ENCODE assay signal across 9 mouse cellular contexts in the genomic region with DNA sequence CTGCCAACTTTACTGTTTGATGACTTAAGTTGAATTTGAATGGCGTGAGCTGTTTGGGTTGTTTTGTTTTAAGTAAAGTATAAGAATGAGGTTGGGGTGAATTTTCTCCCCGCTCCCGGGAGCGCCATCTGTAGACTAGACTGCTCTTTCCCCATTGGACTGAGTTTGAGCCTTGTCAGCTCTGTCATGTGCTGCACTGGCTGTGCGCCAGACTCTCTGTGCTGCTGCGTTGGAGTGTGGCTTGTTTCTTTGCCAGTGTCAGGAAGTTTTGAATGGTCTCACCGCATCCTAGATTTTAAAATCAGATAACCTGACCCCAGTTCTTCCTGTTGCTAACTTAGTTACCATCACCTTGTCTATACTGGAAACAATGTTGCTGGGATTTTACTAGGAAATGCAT.
DNase-seq lines count a peak whose midpoint lies in the region; ATAC-seq and TF ChIP-seq lines count a peak whose summit lies in the region.
"Had no signal": no experiment of that assay in that cellular context is flagged by ENCODE, and none has a peak within 500 bp of the region (broad histone marks: within the 10 kb centered on the region; RNA-seq: fewer than 3 reads in every experiment).

No protein-coding gene starts in this region.

- H3K27ac ChIP-seq in hindbrain, embryonic 11.5 days (ENCODE audit: low read depth, low read length): no peak overlapping the region
- H3K27ac ChIP-seq in hindbrain, embryonic 10.5 days: no peak overlapping the region
- H3K27ac ChIP-seq in embryonic facial prominence, embryonic 14.5 days (replicated peaks; ENCODE audit: low read depth, low read length): no peak overlapping the region
- H3K27ac ChIP-seq in heart, embryonic 12.5 days (ENCODE audit: poor library complexity, severe bottlenecking): peak overlapping the region; percentile 29
- peak overlapping the region; percentile 21 for H3K27ac ChIP-seq in lung, embryonic 14.5 days (ENCODE audit: low read depth)
- H3K27ac ChIP-seq in stomach, postnatal 0 days (replicated peaks): no peak overlapping the region
- H3K27ac ChIP-seq: macrophage had no signal

- H3K4me1 ChIP-seq in hindbrain, embryonic 11.5 days (replicated peaks; ENCODE audit: control insufficient read depth, insufficient read depth, low read length): no peaks in the 10 kb centered on the region; the same call in 1 of the 2 replicates
- peaks cover 46% of the 10 kb centered on the region for H3K4me1 ChIP-seq in hindbrain, embryonic 10.5 days (replicated peaks)
- peaks cover 50% of the 10 kb centered on the region for H3K4me1 ChIP-seq in embryonic facial prominence, embryonic 14.5 days (ENCODE audit: control insufficient read depth, insufficient read depth, low read length)
- peaks cover 77% of the 10 kb centered on the region for H3K4me1 ChIP-seq in heart, embryonic 12.5 days (replicated peaks)
- H3K4me1 ChIP-seq in lung, embryonic 14.5 days (ENCODE audit: insufficient read depth): peaks cover 31% of the 10 kb centered on the region
- H3K4me1 ChIP-seq in stomach, postnatal 0 days (replicated peaks; ENCODE audit: control insufficient read depth, insufficient read depth): peaks cover under 1% of the 10 kb centered on the region; the same call in 1 of the 2 replicates

- ATAC-seq in hindbrain, embryonic 11.5 days (ENCODE audit: low FRiP score): no peak
- ATAC-seq in embryonic facial prominence, embryonic 14.5 days (ENCODE audit: low read depth): peak; percentile 69; the same call in 1 of the 2 replicates
- ATAC-seq in heart, embryonic 12.5 days (ENCODE audit: insufficient number of reproducible peaks, low FRiP score): peak; percentile 67; the same call in 1 of the 2 replicates
- peak; percentile 64; the same call in 1 of the 2 replicates for ATAC-seq in lung, embryonic 14.5 days (ENCODE audit: insufficient read depth)
- peak; percentile 63; the same call in 1 of the 2 replicates for ATAC-seq in stomach, postnatal 0 days (ENCODE audit: low FRiP score, low TSS enrichment)

- TF ChIP-seq CTCF in lung, embryonic 14.5 days (IDR thresholded peaks at IDR 0.05; ENCODE audit: low read depth): peak; percentile 36; the same call in 1 of the 2 replicates
- TF ChIP-seq CTCF in stomach, postnatal 0 days (IDR thresholded peaks at IDR 0.05; ENCODE audit: low read depth): peak; percentile 56

- no peak overlapping the region for H3K4me2 ChIP-seq in hindbrain, embryonic 11.5 days (replicated peaks; ENCODE audit: low read depth, low read length)
- H3K4me2 ChIP-seq in embryonic facial prominence, embryonic 14.5 days (ENCODE audit: low read depth, low read length): no peak overlapping the region
- H3K4me2 ChIP-seq in heart, embryonic 12.5 days: 0 out of 2 replicates have a peak overlapping the region, but pooled peaks have one; percentile 2
- peak overlapping the region; percentile 4; the same call in 1 of the 2 replicates for H3K4me2 ChIP-seq in lung, embryonic 14.5 days
- H3K4me2 ChIP-seq in stomach, postnatal 0 days (replicated peaks; ENCODE audit: low read depth): 0 out of 2 replicates have a peak overlapping the region, but pooled peaks have one; percentile 4

- no peaks in the 10 kb centered on the region for H3K27me3 ChIP-seq in hindbrain, embryonic 11.5 days (ENCODE audit: control insufficient read depth, insufficient read depth, low read length)
- no peaks in the 10 kb centered on the region for H3K27me3 ChIP-seq in hindbrain, embryonic 10.5 days (ENCODE audit: insufficient read depth, poor library complexity, severe bottlenecking)
- no peaks in the 10 kb centered on the region for H3K27me3 ChIP-seq in embryonic facial prominence, embryonic 14.5 days (replicated peaks; ENCODE audit: control insufficient read depth, insufficient read depth, low read length)
- no peaks in the 10 kb centered on the region for H3K27me3 ChIP-seq in heart, embryonic 12.5 days (replicated peaks)
- no peaks in the 10 kb centered on the region for H3K27me3 ChIP-seq in lung, embryonic 14.5 days (ENCODE audit: insufficient read depth, low read length)
- H3K27me3 ChIP-seq in stomach, postnatal 0 days (ENCODE audit: control insufficient read depth, insufficient read depth, low read length): no peaks in the 10 kb centered on the region

- H3K9ac ChIP-seq in hindbrain, embryonic 11.5 days (ENCODE audit: low read depth, low read length): no peak overlapping the region
- no peak overlapping the region for H3K9ac ChIP-seq in embryonic facial prominence, embryonic 14.5 days (ENCODE audit: low read depth, low read length)
- H3K9ac ChIP-seq in heart, embryonic 12.5 days: no peak overlapping the region
- H3K9ac ChIP-seq in lung, embryonic 14.5 days: no peak overlapping the region
- H3K9ac ChIP-seq in stomach, postnatal 0 days (ENCODE audit: low read length): no peak overlapping the region

- H3K4me3 ChIP-seq in hindbrain, embryonic 11.5 days (ENCODE audit: low read depth, low read length): no peak overlapping the region
- H3K4me3 ChIP-seq in hindbrain, embryonic 10.5 days: no peak overlapping the region
- H3K4me3 ChIP-seq in embryonic facial prominence, embryonic 14.5 days (ENCODE audit: low read depth, low read length): no peak overlapping the region
- no peak overlapping the region for H3K4me3 ChIP-seq in heart, embryonic 12.5 days
- H3K4me3 ChIP-seq in lung, embryonic 14.5 days (ENCODE audit: low read depth, low read length): no peak overlapping the region
- no peak overlapping the region for H3K4me3 ChIP-seq in stomach, postnatal 0 days (ENCODE audit: low read depth, low read length)

- peak; percentile 29 for DNase-seq in hindbrain, embryonic 11.5 days (ENCODE audit: low spot score)
- DNase-seq in hindbrain, embryonic 10.5 days (ENCODE audit: low spot score): no peak
- peak; percentile 69 for DNase-seq in adrenal gland, adult 8-10 months
- DNase-seq in embryonic facial prominence, embryonic 14.5 days (ENCODE audit: low spot score): peak; percentile 94
- peak; percentile 93 to 94 for DNase-seq in kidney, postnatal 25 days
- peak; percentile 95 for DNase-seq in lung, embryonic 14.5 days
- DNase-seq in stomach, postnatal 0 days (ENCODE audit: low spot score): peak; percentile 86

- H3K9me3 ChIP-seq in hindbrain, embryonic 11.5 days (ENCODE audit: control insufficient read depth, low read length): no peaks in the 10 kb centered on the region
- no peaks in the 10 kb centered on the region for H3K9me3 ChIP-seq in hindbrain, embryonic 10.5 days
- H3K9me3 ChIP-seq in embryonic facial prominence, embryonic 14.5 days (ENCODE audit: control insufficient read depth, low read length): no peaks in the 10 kb centered on the region
- no peaks in the 10 kb centered on the region for H3K9me3 ChIP-seq in heart, embryonic 12.5 days (replicated peaks)
- H3K9me3 ChIP-seq in lung, embryonic 14.5 days (ENCODE audit: low read depth, low read length): no peaks in the 10 kb centered on the region
- no peaks in the 10 kb centered on the region for H3K9me3 ChIP-seq in stomach, postnatal 0 days (ENCODE audit: control insufficient read depth, low read length)

- H3K36me3 ChIP-seq in hindbrain, embryonic 11.5 days (ENCODE audit: control insufficient read depth, insufficient read depth, low read length): no peaks in the 10 kb centered on the region
- H3K36me3 ChIP-seq in hindbrain, embryonic 10.5 days: 0 out of 2 replicates have a peak, but pooled peaks cover 3% of the 10 kb centered on the region
- no peaks in the 10 kb centered on the region for H3K36me3 ChIP-seq in embryonic facial prominence, embryonic 14.5 days (ENCODE audit: control insufficient read depth, insufficient read depth, low read length)
- H3K36me3 ChIP-seq in heart, embryonic 12.5 days: no peaks in the 10 kb centered on the region
- H3K36me3 ChIP-seq in lung, embryonic 14.5 days (ENCODE audit: insufficient read depth): no peaks in the 10 kb centered on the region
- H3K36me3 ChIP-seq in stomach, postnatal 0 days (ENCODE audit: control insufficient read depth, insufficient read depth, low read length): no peaks in the 10 kb centered on the region

- WGBS in hindbrain, embryonic 11.5 days: 61% methylated on average over 7 of the region's 7 CpGs
- WGBS in hindbrain, embryonic 10.5 days: 74% methylated on average over 7 of the region's 7 CpGs
- 17% methylated on average over 7 of the region's 7 CpGs for WGBS in embryonic facial prominence, embryonic 14.5 days
- WGBS in heart, embryonic 12.5 days: 18% methylated on average over 7 of the region's 7 CpGs
- WGBS in lung, embryonic 14.5 days: 12% methylated on average over 7 of the region's 7 CpGs
- 8% methylated on average over 7 of the region's 7 CpGs for WGBS in stomach, postnatal 0 days

- TF ChIP-seq EP300 in stomach, postnatal 0 days (optimal IDR thresholded peaks at IDR 0.05): no peak

Comparison
In these comparisons a context has a peak if more than half of its experiments do, and no peak if none do; other contexts are left out.
1. H3K27ac ChIP-seq: peak in heart, embryonic 12.5 days (single experiment) and lung, embryonic 14.5 days (single experiment); none in hindbrain, embryonic 11.5 days (single experiment), hindbrain, embryonic 10.5 days (single experiment), embryonic facial prominence, embryonic 14.5 days (single experiment) and stomach, postnatal 0 days (single experiment).
2. H3K4me2 ChIP-seq: peak in heart, embryonic 12.5 days (single experiment), lung, embryonic 14.5 days (single experiment) and stomach, postnatal 0 days (single experiment); none in hindbrain, embryonic 11.5 days (single experiment) and embryonic facial prominence, embryonic 14.5 days (single experiment).